Mouse (Mus musculus) neural tube, embryonic 11.5 days (tissue): ENCODE results near the gene Tcirg1. TPM values are rescaled to one million over a fixed set of nuclear protein-coding genes. Genes with fewer than 3 reads are reported as not detected.

ENCODE experiments used
- ATAC-seq: fragments of 200-750 bp; cut with Nextera tagmentation; 2 replicates; pipeline ENCODE4 v1.8.0; 2017; ENCODE audit warnings: moderate number of reproducible peaks, mild to moderate bottlenecking, moderate TSS enrichment, moderate library complexity; ENCODE audit not compliant: insufficient read depth, low FRiP score, low TSS enrichment
- DNase-seq: peaks from one replicate; pipeline ENCODE4 v3.0.0-alpha.2; 2015; ENCODE audit warnings: low spot score
- H3K27ac ChIP-seq: fragments of 300-500 bp; sonication (generic); 2 replicates; pipeline ENCODE4 v1.5.1; 2014; ENCODE audit warnings: low read depth, mild to moderate bottlenecking, low read length
- H3K27me3 ChIP-seq: fragments of 300-500 bp; sonication (generic); 2 replicates; pipeline ENCODE4 v1.6.1; 2014; ENCODE audit warnings: mild to moderate bottlenecking, low read length, mixed read lengths; ENCODE audit not compliant: control insufficient read depth, insufficient read depth
- H3K36me3 ChIP-seq: fragments of 300-500 bp; sonication (generic); 2 replicates; pipeline ENCODE4 v1.6.1; 2014; ENCODE audit warnings: mild to moderate bottlenecking, low read length, moderate library complexity, mixed read lengths; ENCODE audit not compliant: control insufficient read depth, insufficient read depth
- H3K4me1 ChIP-seq: fragments of 300-500 bp; sonication (generic); 2 replicates; pipeline ENCODE4 v1.6.1; 2014; ENCODE audit warnings: low read length, mixed read lengths; ENCODE audit not compliant: control insufficient read depth, insufficient read depth
- H3K4me2 ChIP-seq: fragments of 300-500 bp; sonication (generic); 2 replicates; pipeline ENCODE4 v1.6.1; 2014; ENCODE audit warnings: low read depth, mild to moderate bottlenecking, moderate library complexity
- H3K4me3 ChIP-seq: fragments of 300-500 bp; sonication (generic); 2 replicates; pipeline ENCODE4 v1.5.1; 2014; ENCODE audit warnings: low read depth, low read length
- H3K9ac ChIP-seq: fragments of 300-500 bp; sonication (generic); 2 replicates; pipeline ENCODE4 v1.6.1; 2014; ENCODE audit warnings: mild to moderate bottlenecking, low read length
- H3K9me3 ChIP-seq: fragments of 300-500 bp; sonication (generic); 2 replicates; pipeline ENCODE4 v1.6.1; 2016; ENCODE audit warnings: low read length; ENCODE audit not compliant: control insufficient read depth
- WGBS: fragments of 180-500 bp; shearing (Covaris S2); extraction: QIAGEN DNeasy Blood & Tissue Kit; methylation state at CpG from one replicate; pipeline ENCODE4 v1.1.7; 2014; 5-methylcytosine and 5-hydroxymethylcytosine counted together
- polyA plus RNA-seq: library from polyadenylated mRNA; unstranded; fragments of >200 nt; fragmentation: Nextera tagmentation; extraction: Ambion mirVana; gene quantifications from 2 replicates; pipeline ENCODE4 v1.2.1, GENCODE M21; 2014

Tcirg1 gene
- polyA plus RNA-seq, 1 experiment from 2014 or later: 17.3 TPM

GRCm38 (mm10) chr19:3880054-3880848 is 26.7 kb downstream of the Tcirg1 start:
- no peak overlapping the region for H3K4me3 ChIP-seq
- ATAC-seq: no peak
- H3K36me3 ChIP-seq: no peaks in the 10 kb centered on the region; the same call in 1 of the 2 replicates
- H3K27me3 ChIP-seq: no peaks in the 10 kb centered on the region
- H3K4me2 ChIP-seq: no peak overlapping the region
- no peak overlapping the region for H3K9ac ChIP-seq
- no peaks in the 10 kb centered on the region for H3K9me3 ChIP-seq
- H3K4me1 ChIP-seq: no peaks in the 10 kb centered on the region
- no peak for DNase-seq
- no peak overlapping the region for H3K27ac ChIP-seq
- 94% methylated on average over 6 of the region's 6 CpGs for WGBS

DNA sequence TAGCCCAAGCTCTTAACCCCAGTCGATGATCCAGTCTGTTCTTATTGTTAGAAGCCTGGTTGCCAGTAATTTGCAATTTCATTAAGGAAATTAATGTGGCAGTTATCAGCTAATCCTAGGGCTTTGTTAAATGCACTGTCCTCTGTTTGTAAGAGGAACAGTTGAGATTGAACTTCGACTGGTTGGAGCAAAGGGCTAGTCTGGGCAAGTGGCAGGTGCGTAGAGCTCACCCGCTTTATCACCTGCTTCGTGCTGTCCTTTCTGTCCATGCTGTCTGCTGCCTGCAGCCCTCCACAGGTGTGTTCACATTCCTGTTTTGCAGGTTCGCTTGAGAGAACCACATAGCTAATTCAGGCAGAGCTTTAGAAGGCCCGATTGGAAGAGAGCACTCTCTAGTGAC is 31.9 kb downstream of the Tcirg1 start:
- H3K27ac ChIP-seq: no peak overlapping the region
- DNase-seq (no peak), ATAC-seq (no peak)
- no peaks in the 10 kb centered on the region for H3K27me3 ChIP-seq
- H3K4me1 ChIP-seq: no peaks in the 10 kb centered on the region
- no peak overlapping the region for H3K4me3 ChIP-seq
- H3K9me3 ChIP-seq: no peaks in the 10 kb centered on the region
- H3K9ac ChIP-seq: no peak overlapping the region
- no peaks in the 10 kb centered on the region for H3K36me3 ChIP-seq
- no peak overlapping the region for H3K4me2 ChIP-seq
- WGBS: 86% methylated on average over 7 of the region's 7 CpGs

DNA sequence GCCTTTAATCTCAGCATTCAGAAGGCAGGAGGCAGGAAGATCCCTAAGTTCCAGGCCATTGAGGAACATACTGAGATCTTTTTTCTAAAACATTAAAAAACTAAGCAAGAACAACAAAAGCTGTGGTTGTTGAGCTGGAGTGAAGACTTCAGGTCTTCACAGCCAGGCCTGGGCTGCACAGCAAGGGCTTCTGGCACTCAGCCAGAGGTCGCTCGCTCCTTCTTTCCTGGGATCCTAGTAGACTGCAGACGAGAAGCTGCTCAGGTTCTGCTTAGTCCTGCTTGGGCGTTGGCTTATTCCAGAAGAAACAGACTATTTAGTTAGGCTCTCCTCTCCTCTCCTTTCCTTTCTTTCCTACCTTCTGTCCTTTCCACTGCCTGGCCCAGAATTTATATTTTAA is 34.6 kb downstream of the Tcirg1 start:
- H3K36me3 ChIP-seq: no peaks in the 10 kb centered on the region
- H3K4me2 ChIP-seq: no peak overlapping the region
- no peak overlapping the region for H3K4me3 ChIP-seq
- H3K27me3 ChIP-seq: no peaks in the 10 kb centered on the region
- DNase-seq (no peak), ATAC-seq (no peak)
- H3K9me3 ChIP-seq: no peaks in the 10 kb centered on the region
- H3K4me1 ChIP-seq: no peaks in the 10 kb centered on the region
- H3K9ac ChIP-seq: no peak overlapping the region
- no peak overlapping the region for H3K27ac ChIP-seq
- 85% methylated on average over 4 of the region's 4 CpGs for WGBS

DNA sequence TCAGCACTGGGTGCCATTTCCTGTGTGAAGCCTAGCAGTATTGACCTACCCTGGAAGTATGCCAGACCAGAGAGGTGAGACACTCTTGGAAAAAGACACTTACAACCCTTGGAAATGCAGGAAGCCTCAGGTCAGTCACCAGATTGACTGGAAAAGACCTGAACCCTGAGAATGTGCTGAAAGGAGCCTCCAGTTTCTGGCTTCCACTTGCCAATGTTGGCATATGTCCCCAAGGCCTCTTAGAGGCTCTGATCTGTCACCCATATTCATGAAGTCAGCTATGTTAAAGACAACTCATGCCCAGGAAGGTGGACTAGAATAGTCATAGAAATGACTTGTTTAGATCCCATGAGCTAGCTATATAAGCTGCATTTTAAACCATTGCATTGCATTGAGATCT is 35.5 kb downstream of the Tcirg1 start:
- Histone ChIP-seq H3K27ac (no peak overlapping the region), H3K27me3 (no peaks in the 10 kb centered on the region), H3K4me2 (no peak overlapping the region), H3K4me1 (no peaks in the 10 kb centered on the region), H3K4me3 (no peak overlapping the region), H3K36me3 (no peaks in the 10 kb centered on the region), H3K9me3 (no peaks in the 10 kb centered on the region), H3K9ac (no peak overlapping the region)
- no peak for DNase-seq
- ATAC-seq: no peak

DNA sequence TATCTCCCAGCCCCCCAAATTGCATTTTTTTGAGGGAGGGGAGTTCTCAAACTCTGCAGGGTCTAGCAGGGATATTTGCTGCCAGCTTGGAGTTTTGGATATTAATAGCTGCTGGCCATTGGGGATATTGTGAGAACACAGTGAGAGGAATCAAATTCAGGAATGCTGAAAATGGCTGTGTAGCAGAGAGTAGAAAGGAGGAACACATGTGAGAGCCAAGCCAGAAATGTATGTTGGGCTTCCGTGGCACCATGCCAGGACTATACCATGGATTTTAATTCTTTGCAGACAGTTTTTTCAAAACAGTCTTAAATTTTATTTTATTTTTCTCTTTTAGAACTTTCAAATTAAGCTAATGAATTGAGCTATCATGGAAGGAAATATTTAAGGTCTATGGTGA is 38.6 kb downstream of the Tcirg1 start:
- H3K27ac ChIP-seq: no peak overlapping the region
- H3K9me3 ChIP-seq: peaks cover 3% of the 10 kb centered on the region; the same call in 1 of the 2 replicates
- DNase-seq: no peak
- no peaks in the 10 kb centered on the region for H3K27me3 ChIP-seq
- H3K4me2 ChIP-seq: no peak overlapping the region
- 88% methylated on average over 1 of the region's 1 CpGs for WGBS
- H3K4me3 ChIP-seq: no peak overlapping the region
- no peak for ATAC-seq
- H3K4me1 ChIP-seq: no peaks in the 10 kb centered on the region
- H3K9ac ChIP-seq: no peak overlapping the region
- H3K36me3 ChIP-seq: peaks cover 3% of the 10 kb centered on the region; the same call in 1 of the 2 replicates

GRCm38 (mm10) chr19:3864960-3865359 is 42.0 kb downstream of the Tcirg1 start:
- Histone ChIP-seq H3K36me3 (peaks cover 3% of the 10 kb centered on the region; the same call in 1 of the 2 replicates), H3K4me3 (no peak overlapping the region), H3K4me2 (no peak overlapping the region), H3K9me3 (peaks cover 3% of the 10 kb centered on the region; the same call in 1 of the 2 replicates), H3K9ac (no peak overlapping the region), H3K4me1 (no peaks in the 10 kb centered on the region), H3K27me3 (no peaks in the 10 kb centered on the region), H3K27ac (no peak overlapping the region)
- ATAC-seq (no peak), DNase-seq (no peak)
- WGBS: 81% methylated on average over 2 of the region's 2 CpGs

GRCm38 (mm10) chr19:3862713-3863112 is 44.2 kb downstream of the Tcirg1 start:
- H3K27ac ChIP-seq: no peak overlapping the region
- H3K36me3 ChIP-seq: peaks cover 3% of the 10 kb centered on the region; the same call in 1 of the 2 replicates
- no peak for DNase-seq
- 82% methylated on average over 2 of the region's 2 CpGs for WGBS
- H3K4me2 ChIP-seq: no peak overlapping the region
- peaks cover 3% of the 10 kb centered on the region; the same call in 1 of the 2 replicates for H3K9me3 ChIP-seq
- H3K4me3 ChIP-seq: no peak overlapping the region
- no peak overlapping the region for H3K9ac ChIP-seq
- no peaks in the 10 kb centered on the region for H3K27me3 ChIP-seq
- ATAC-seq: no peak
- no peaks in the 10 kb centered on the region for H3K4me1 ChIP-seq

GRCm38 (mm10) chr19:3857220-3857619 is 49.7 kb downstream of the Tcirg1 start:
- ATAC-seq (no peak), DNase-seq (no peak)
- H3K27me3 ChIP-seq: no peaks in the 10 kb centered on the region
- H3K9me3 ChIP-seq: no peaks in the 10 kb centered on the region
- WGBS: 81% methylated on average over 3 of the region's 3 CpGs
- no peak overlapping the region for H3K9ac ChIP-seq
- no peak overlapping the region for H3K27ac ChIP-seq
- no peak overlapping the region for H3K4me2 ChIP-seq
- H3K36me3 ChIP-seq: no peaks in the 10 kb centered on the region
- no peak overlapping the region for H3K4me3 ChIP-seq
- H3K4me1 ChIP-seq: 0 out of 2 replicates have a peak, but pooled peaks cover 8% of the 10 kb centered on the region

DNA sequence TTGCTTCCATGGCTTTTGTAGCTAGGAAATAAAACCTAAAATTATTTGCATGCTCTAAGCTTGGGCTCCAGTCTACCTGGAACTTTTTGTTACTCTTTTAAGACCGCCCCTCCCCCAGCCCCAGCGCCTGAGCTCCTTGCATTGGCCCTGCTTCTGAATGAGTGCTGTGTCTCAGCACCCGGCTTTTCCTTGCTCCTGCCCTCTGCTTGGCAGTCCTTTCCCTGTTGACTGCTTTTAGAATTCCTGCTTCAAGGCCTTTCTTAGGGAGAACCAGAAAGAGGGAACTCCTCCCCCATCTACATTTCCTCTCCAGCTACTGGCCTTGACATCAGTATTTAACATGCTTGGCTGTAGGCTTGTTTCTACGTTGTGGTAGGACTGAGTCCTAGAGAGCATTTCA is 51.3 kb downstream of the Tcirg1 start:
- Histone ChIP-seq H3K4me2 (no peak overlapping the region), H3K4me3 (no peak overlapping the region), H3K9ac (no peak overlapping the region), H3K9me3 (no peaks in the 10 kb centered on the region), H3K27me3 (no peaks in the 10 kb centered on the region), H3K27ac (no peak overlapping the region), H3K36me3 (no peaks in the 10 kb centered on the region), H3K4me1 (peaks cover 13% of the 10 kb centered on the region; the same call in 1 of the 2 replicates)
- DNase-seq: no peak
- no peak for ATAC-seq
- WGBS: 27% methylated on average over 4 of the region's 4 CpGs
